Mouse (Mus musculus) heart, postnatal 25 days (tissue): ENCODE data around the gene Ddx3y. TPM values are rescaled to one million over a fixed set of nuclear protein-coding genes. Genes with fewer than 3 reads are reported as not detected.

Experiments
- DNase-seq: peaks from one replicate; pipeline ENCODE4 v3.0.0; 2022; ENCODE audit warnings: low spot score
- intact Hi-C: fragments of 180-260 bp; cut with DNase I; formaldehyde crosslinking; loops from one replicate; pipeline ENCODE4 v1.15.1; 2025
- total RNA-seq, 2 experiments: library from RNA; stranded (reverse); gene quantifications; 2 replicates each; pipeline ENCODE4 v1.2.3; 2021

The Ddx3y gene
- total RNA-seq, result 10 to 100 TPM in 1 of 2 experiments, not detected in 1; 56.7 TPM

GRCm38 (mm10) chrY:1286171-1286795, at the start of gene Ddx3y:
Gene Ddx3y (minus strand): TSS chrY:1286629.
- intact Hi-C loops, result no loop called here
- no peak for DNase-seq

GRCm38 (mm10) chrY:1293708-1294107, 7.3 kb upstream of the Ddx3y start:
- intact Hi-C loops, result no loop called here
- DNase-seq, result no peak

- intact Hi-C loops, result no loop called here
- DNase-seq, result no peak
Observed at GRCm38 (mm10) chrY:1285735-1286134, 694 bp downstream of the Ddx3y start.

- DNase-seq, result no peak
- intact Hi-C loops, result no loop called here
Observed at GRCm38 (mm10) chrY:1246117-1246516, 40.3 kb downstream of the Ddx3y start.

- DNase-seq, result no peak
- intact Hi-C loops, result no loop called here
Observed at GRCm38 (mm10) chrY:1245426-1245863, 41.0 kb downstream of the Ddx3y start, which contains the start of gene Uty. Gene Uty (minus strand): TSS chrY:1245759.

- intact Hi-C loops, result no loop called here
- DNase-seq, result no peak
Observed at GRCm38 (mm10) chrY:1244940-1245339, 41.5 kb downstream of the Ddx3y start.

- intact Hi-C loops, result no loop called here
- DNase-seq, result no peak
Observed at GRCm38 (mm10) chrY:1244421-1244820, 42.0 kb downstream of the Ddx3y start.

- no peak for DNase-seq
- intact Hi-C loops, result no loop called here
Observed at GRCm38 (mm10) chrY:1220001-1220400, 66.4 kb downstream of the Ddx3y start.

Other genes starting within 250 kb of the Ddx3y start
- gene Uty, start 40.9 kb downstream of the Ddx3y start, total RNA-seq, result 10 to 100 TPM in 1 of 2 experiments, not detected in 1; 20.0 TPM
- not detected for gene Usp9y, start 173.2 kb upstream of the Ddx3y start, total RNA-seq